11 mouse cellular contexts compared by ENCODE assay signal in the genomic region with DNA sequence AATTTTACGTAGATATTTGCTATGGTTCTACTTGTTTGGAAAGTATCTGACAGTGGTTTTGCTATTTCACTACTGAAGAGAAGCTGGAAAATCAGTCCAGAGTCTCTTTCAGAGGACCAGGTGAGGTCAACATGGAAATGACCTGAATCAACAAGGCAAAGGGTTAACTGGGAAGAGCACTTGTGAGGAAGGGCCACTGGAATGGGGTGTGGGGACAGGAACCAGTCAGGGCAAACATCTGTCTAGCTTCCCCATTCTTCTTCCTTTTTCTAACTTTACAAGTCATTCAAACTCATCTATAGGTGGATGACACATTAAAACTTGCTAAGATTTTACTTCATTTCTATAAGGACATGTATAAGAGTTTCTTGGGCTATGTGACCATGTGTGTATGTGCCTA.
"Had no signal": no experiment of that assay in that cellular context is flagged by ENCODE, and none has a peak within 500 bp of the region (broad histone marks: within the 10 kb centered on the region; RNA-seq: fewer than 3 reads in every experiment).

No protein-coding gene starts in this region.

- ATAC-seq: midbrain, embryonic 15.5 days had no signal

- DNase-seq: kidney, adult 8-10 months; kidney, postnatal 10 days; kidney, postnatal 36 days; layer of hippocampus, postnatal 36 days; liver, embryonic 13.5 days; lung, adult 2 months; retina, postnatal 1 day; right cerebral cortex, postnatal 25 days; thymus, adult 18-20 months; thymus, postnatal 36 days had no signal
